Mouse (Mus musculus): Measurements from ENCODE around the gene Ugp2. TPM values are rescaled to one million over a fixed set of nuclear protein-coding genes. Genes with fewer than 3 reads are reported as not detected.
A peak's percentile ranks its signal among the peaks of the same experiment; 100 is the strongest.

Ugp2 gene
- polyA plus RNA-seq (2014; fragmentation: Nextera tagmentation; extraction: Ambion mirVana) = 83.6 and 86.6 TPM in 2 replicates

DNA sequence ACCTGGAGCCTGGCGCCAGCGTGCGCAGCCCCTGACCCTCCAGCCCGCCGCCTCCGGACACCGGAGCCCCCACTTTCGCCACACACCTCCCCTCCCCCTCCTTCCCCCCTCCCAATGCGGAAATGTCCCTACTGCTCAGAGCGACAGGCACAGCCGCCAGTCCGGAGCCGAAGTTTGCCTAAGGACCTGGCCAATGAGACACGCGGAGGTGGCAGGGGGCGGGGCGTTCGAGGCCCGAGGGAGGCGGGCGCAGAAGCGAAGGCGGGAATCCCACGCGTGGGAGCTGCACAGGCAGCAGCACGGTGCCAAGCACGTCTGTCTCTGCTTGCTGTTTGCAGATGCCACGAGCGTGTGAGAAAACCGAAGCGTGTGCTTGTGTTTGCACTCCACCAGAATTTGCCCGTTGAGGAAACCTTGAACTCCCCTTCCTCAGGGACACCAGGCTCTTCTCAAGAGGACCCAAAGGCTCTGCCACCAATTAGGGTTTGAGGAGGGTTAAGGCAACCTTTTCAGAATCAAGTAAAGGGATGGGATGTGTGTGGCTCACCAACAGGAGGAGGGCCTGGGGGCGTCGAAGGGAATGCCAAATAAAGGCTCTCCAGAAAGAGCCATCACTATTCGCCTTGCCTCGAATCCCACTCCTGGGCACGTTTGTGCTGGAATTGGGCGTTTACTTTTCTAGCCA lies at the start of gene Ugp2:
Gene Ugp2, minus strand, starts transcription at position 80 of the 685 bp plus-strand sequence.
- Histone ChIP-seq H3K36me3 (ENCODE audit: insufficient read depth) (no peaks in the 10 kb centered on the region), H3K9ac (peak within 1 kb of the TSS; percentile 84), H3K4me1 (ENCODE audit: insufficient read depth) (peaks cover 14% of the 10 kb centered on the region), H3K4me2 (peak within 1 kb of the TSS; percentile 68), H3K27me3 (ENCODE audit: insufficient read depth, low read length) (no peaks in the 10 kb centered on the region), H3K27ac (ENCODE audit: low read depth) (peak within 1 kb of the TSS; percentile 97), H3K9me3 (ENCODE audit: low read depth, low read length) (no peaks in the 10 kb centered on the region), H3K4me3 (ENCODE audit: low read depth, low read length) (peak within 1 kb of the TSS; percentile 64)
- DNase-seq = peak; percentile 97
- no peak for TF ChIP-seq CTCF (IDR thresholded peaks at IDR 0.05; ENCODE audit: low read depth)
- 4% methylated on average over 38 of the region's 38 CpGs for WGBS
- ATAC-seq (ENCODE audit: insufficient read depth) = peak; percentile 94

DNA sequence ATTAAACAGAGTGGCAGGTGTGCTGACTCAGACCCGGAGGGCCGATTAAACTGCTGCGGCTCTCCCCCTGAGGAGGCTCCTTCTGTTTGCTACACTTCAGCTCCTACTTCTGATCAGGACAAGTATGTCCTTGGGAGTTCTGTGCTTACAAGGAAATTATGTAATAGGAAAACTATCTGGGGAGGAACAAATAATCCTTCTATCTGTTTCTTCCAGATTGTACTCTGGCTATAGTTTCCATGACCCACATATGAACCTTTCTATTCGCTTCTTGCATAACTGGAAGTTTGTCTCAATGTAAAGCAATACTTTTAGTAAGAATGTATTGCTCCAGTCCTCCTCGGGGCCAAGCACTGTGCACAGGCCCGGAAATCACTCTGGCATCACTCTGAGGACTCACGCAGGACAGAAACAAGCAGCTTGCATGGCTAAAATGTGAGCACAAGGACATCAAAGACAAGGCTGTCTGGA lies 43.9 kb upstream of the Ugp2 start:
- Histone ChIP-seq H3K4me3 (ENCODE audit: low read depth, low read length) (no peak overlapping the region), H3K4me2 (peak overlapping the region; percentile 5; the same call in 1 of the 2 replicates), H3K27me3 (ENCODE audit: insufficient read depth, low read length) (no peaks in the 10 kb centered on the region), H3K4me1 (ENCODE audit: insufficient read depth) (peaks cover 4% of the 10 kb centered on the region), H3K9me3 (ENCODE audit: low read depth, low read length) (no peaks in the 10 kb centered on the region), H3K36me3 (ENCODE audit: insufficient read depth) (no peaks in the 10 kb centered on the region), H3K9ac (no peak overlapping the region), H3K27ac (ENCODE audit: low read depth) (peak overlapping the region; percentile 62)
- TF ChIP-seq CTCF (IDR thresholded peaks at IDR 0.05; ENCODE audit: low read depth) = no peak
- WGBS = 3% methylated on average over 7 of the region's 7 CpGs
- ATAC-seq (ENCODE audit: insufficient read depth) = peak; percentile 96
- DNase-seq = peak; percentile 77

DNA sequence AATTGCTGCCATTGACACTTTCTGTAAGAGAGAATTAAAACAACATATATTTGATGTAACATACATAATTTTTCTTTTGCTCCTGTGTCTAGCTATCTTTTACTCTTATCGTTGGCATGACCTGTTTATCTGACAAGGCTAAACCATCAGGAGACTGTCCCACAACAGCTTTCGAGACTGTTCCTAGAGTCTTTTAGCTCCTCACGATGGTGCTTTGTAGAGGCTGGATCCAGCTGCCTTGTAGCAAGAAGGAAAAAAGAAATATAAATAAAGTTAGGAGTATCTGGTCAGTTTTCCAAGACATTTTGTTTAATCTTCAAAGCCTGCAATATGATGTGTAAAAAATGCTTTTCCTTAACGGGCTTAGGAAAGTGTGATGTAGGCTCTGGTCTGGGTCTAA lies 35.7 kb upstream of the Ugp2 start:
- Histone ChIP-seq H3K27me3 (ENCODE audit: insufficient read depth, low read length) (no peaks in the 10 kb centered on the region), H3K4me3 (ENCODE audit: low read depth, low read length) (no peak overlapping the region), H3K9ac (no peak overlapping the region), H3K4me1 (ENCODE audit: insufficient read depth) (peaks cover 6% of the 10 kb centered on the region), H3K4me2 (no peak overlapping the region), H3K9me3 (ENCODE audit: low read depth, low read length) (no peaks in the 10 kb centered on the region), H3K27ac (ENCODE audit: low read depth) (no peak overlapping the region), H3K36me3 (ENCODE audit: insufficient read depth) (no peaks in the 10 kb centered on the region)
- DNase-seq (peak; percentile 59), ATAC-seq (ENCODE audit: insufficient read depth) (peak; percentile 75; the same call in 1 of the 2 replicates)
- 29% methylated on average over 4 of the region's 4 CpGs for WGBS
- no peak for TF ChIP-seq CTCF (IDR thresholded peaks at IDR 0.05; ENCODE audit: low read depth)

DNA sequence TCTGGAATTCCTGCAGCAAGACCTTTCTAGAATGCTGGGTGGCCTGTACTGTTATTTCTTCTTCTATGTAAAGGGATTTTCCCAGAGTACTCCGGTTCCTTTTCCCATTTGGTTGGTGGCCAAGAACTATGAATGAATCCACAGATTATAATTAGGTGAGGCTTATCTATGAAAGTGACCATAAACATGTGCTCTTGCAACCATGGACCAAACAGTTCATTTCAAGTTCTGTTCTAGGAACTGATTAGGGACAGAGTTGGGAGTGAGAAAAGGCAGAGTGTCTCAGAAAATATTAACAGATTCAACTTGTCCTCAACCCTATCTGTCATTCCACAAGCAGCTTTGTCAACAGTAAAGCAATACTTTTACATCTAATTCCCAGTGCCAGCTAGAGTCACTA lies 35.1 kb upstream of the Ugp2 start:
- Histone ChIP-seq H3K9ac (no peak overlapping the region), H3K36me3 (ENCODE audit: insufficient read depth) (no peaks in the 10 kb centered on the region), H3K4me1 (ENCODE audit: insufficient read depth) (peaks cover 6% of the 10 kb centered on the region), H3K4me2 (no peak overlapping the region), H3K27me3 (ENCODE audit: insufficient read depth, low read length) (no peaks in the 10 kb centered on the region), H3K9me3 (ENCODE audit: low read depth, low read length) (no peaks in the 10 kb centered on the region), H3K27ac (ENCODE audit: low read depth) (no peak overlapping the region), H3K4me3 (ENCODE audit: low read depth, low read length) (no peak overlapping the region)
- ATAC-seq (ENCODE audit: insufficient read depth) (peak; percentile 69; the same call in 1 of the 2 replicates), DNase-seq (peak; percentile 67)
- 28% methylated on average over 1 of the region's 1 CpGs for WGBS
- TF ChIP-seq CTCF (IDR thresholded peaks at IDR 0.05; ENCODE audit: low read depth) = no peak

DNA sequence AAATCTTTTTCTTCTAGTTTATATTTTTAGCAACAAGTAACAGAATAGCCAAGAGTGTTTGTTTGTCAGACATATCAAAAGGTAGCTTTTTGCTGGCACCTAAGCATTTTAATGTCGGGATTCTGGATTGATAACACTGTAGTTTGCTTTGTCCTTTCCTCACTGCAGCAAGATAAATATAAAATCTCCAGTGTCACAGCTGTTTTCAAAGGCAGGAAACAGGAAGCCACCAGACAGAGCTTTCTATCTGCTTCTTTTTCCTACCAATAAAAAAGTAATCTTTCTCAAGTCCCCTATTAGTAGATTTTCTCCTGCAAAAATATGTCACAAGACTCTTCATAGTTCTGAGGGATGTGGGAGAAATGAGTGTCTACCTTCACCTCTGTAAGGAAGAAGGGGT lies 32.9 kb upstream of the Ugp2 start:
- ATAC-seq (ENCODE audit: insufficient read depth) = no peak
- DNase-seq = no peak
- H3K4me3 ChIP-seq (ENCODE audit: low read depth, low read length) = no peak overlapping the region

DNA sequence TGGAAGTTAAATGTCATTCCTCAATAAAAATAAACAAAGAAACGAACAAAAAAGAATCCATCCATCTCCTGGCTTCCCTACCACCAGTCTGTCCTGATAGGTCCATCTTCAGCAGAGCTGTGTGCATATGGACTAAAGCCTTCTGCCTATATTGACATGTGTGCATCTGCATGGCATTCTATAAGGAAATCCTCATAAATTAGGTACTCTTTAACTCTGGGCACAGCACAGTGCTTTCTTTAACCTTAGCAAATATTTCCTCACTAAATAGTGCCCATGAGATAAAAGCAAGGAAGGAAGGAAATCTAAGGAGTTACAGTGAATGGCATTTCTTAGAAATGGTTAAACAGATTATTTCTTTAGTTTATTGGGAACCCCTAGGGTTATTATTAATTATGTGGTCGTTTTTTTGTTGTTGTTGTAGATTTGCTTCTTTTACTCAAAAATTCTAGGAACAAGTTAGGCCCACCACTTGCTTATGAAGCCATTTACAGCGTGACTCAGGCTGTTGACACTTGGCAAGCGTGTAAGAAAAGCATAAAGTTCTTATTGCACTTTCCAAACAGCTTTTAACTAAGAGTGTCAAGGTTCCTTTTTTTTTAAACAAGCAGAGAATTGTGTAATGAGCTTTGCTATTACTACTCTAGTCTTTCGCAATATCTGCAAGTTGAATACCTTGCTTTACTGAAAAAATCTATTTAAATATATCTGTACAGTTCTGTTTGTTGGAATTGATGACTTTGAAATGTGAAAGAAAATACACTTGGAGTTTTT lies 31.7 kb upstream of the Ugp2 start:
- WGBS = 30% methylated on average over 5 of the region's 5 CpGs
- Histone ChIP-seq H3K9me3 (ENCODE audit: low read depth, low read length) (no peaks in the 10 kb centered on the region), H3K4me1 (ENCODE audit: insufficient read depth) (peaks cover 17% of the 10 kb centered on the region), H3K4me3 (ENCODE audit: low read depth, low read length) (no peak overlapping the region), H3K27ac (ENCODE audit: low read depth) (no peak overlapping the region), H3K27me3 (ENCODE audit: insufficient read depth, low read length) (no peaks in the 10 kb centered on the region), H3K36me3 (ENCODE audit: insufficient read depth) (no peaks in the 10 kb centered on the region), H3K9ac (no peak overlapping the region), H3K4me2 (no peak overlapping the region)
- DNase-seq = peak; percentile 39
- ATAC-seq (ENCODE audit: insufficient read depth) = no peak
- no peak for TF ChIP-seq CTCF (IDR thresholded peaks at IDR 0.05; ENCODE audit: low read depth)

More for the DNA sequence above, 32.9 kb upstream of the Ugp2 start:
- no peak for TF ChIP-seq CTCF (IDR thresholded peaks at IDR 0.05; ENCODE audit: low read depth)
- no peaks in the 10 kb centered on the region for H3K36me3 ChIP-seq (ENCODE audit: insufficient read depth)
- H3K9ac ChIP-seq = no peak overlapping the region
- no peak overlapping the region for H3K4me2 ChIP-seq
- no peaks in the 10 kb centered on the region for H3K27me3 ChIP-seq (ENCODE audit: insufficient read depth, low read length)
- 17% methylated on average over 1 of the region's 1 CpGs for WGBS
- no peak overlapping the region for H3K27ac ChIP-seq (ENCODE audit: low read depth)
- H3K4me1 ChIP-seq (ENCODE audit: insufficient read depth) = peaks cover 15% of the 10 kb centered on the region
- H3K9me3 ChIP-seq (ENCODE audit: low read depth, low read length) = no peaks in the 10 kb centered on the region

DNA sequence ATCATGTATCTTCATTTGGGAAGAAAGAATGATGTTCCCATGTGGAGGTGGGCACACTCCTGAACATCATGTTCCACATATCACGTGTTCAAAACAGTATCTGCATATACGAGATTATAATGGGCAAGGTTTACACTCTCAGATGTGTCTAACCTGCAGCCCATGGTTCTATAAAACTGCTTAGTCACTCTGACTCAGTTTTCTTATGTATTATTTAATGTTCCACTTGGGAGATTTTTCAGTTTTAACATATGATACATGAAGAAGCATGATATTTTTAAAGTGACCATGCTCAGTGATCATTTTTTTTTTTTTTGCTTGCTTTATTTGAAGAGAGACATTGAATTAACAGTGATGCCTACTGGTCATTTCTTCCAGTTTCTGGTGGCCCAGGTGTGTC lies 30.2 kb upstream of the Ugp2 start:
- no peak overlapping the region for H3K4me2 ChIP-seq
- no peaks in the 10 kb centered on the region for H3K27me3 ChIP-seq (ENCODE audit: insufficient read depth, low read length)
- DNase-seq = no peak
- no peak overlapping the region for H3K4me3 ChIP-seq (ENCODE audit: low read depth, low read length)
- ATAC-seq (ENCODE audit: insufficient read depth) = no peak
- TF ChIP-seq CTCF (IDR thresholded peaks at IDR 0.05; ENCODE audit: low read depth) = no peak
- WGBS = 88% methylated on average over 2 of the region's 2 CpGs
- no peaks in the 10 kb centered on the region for H3K36me3 ChIP-seq (ENCODE audit: insufficient read depth)
- H3K9ac ChIP-seq = no peak overlapping the region
- H3K4me1 ChIP-seq (ENCODE audit: insufficient read depth) = peaks cover 15% of the 10 kb centered on the region
- no peak overlapping the region for H3K27ac ChIP-seq (ENCODE audit: low read depth)
- no peaks in the 10 kb centered on the region for H3K9me3 ChIP-seq (ENCODE audit: low read depth, low read length)
